Mouse (Mus musculus): ENCODE results near the gene Fkbp7. TPM values are rescaled to one million over a fixed set of nuclear protein-coding genes. Genes with fewer than 3 reads are reported as not detected.
A peak's percentile ranks its signal among the peaks of the same experiment; 100 is the strongest.

Gene Fkbp7
- polyA plus RNA-seq (2016; fragmentation: Nextera tagmentation; extraction: Ambion mirVana) = 14.3 and 19.2 TPM in 2 replicates

DNA sequence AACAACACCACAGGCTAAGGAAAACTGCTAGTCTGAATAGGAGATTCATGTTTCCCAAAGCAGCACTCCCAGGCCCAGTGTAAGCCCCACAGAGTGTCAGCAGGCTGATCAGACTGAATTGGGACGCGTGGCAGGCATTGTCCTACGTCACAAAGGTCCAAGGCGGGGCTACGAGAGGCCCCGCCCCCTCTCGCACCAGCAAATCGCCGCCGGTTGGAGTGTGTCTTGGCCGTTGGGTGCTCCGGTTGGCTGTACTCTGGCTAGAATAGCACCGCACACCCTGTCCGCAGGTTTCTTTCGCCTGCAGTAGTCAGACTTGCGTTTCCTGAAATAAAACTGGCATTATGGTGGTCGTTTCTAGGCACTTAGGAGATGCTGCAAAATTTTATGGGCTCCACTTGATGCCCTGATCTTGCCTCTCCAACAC is at the start of gene Fkbp7:
Gene Fkbp7, minus strand, starts transcription at position 151 of the 427 bp plus-strand sequence.
- H3K27me3 ChIP-seq (ENCODE audit: insufficient read depth, poor library complexity, severe bottlenecking) = no peaks in the 10 kb centered on the region
- under 1% methylated on average over 17 of the region's 17 CpGs for WGBS
- peak within 1 kb of the TSS; percentile 48 for H3K4me3 ChIP-seq
- peaks cover 46% of the 10 kb centered on the region for H3K4me1 ChIP-seq (replicated peaks)
- peak; percentile 95 for DNase-seq (ENCODE audit: low spot score)
- H3K27ac ChIP-seq = peak within 1 kb of the TSS; percentile 87
- H3K9me3 ChIP-seq = no peaks in the 10 kb centered on the region
- H3K36me3 ChIP-seq = 0 out of 2 replicates have a peak, but pooled peaks cover 3% of the 10 kb centered on the region

- no peak for DNase-seq (ENCODE audit: low spot score)
- Histone ChIP-seq H3K4me3 (no peak overlapping the region), H3K4me1 (replicated peaks) (no peaks in the 10 kb centered on the region), H3K36me3 (peaks cover 5% of the 10 kb centered on the region; the same call in 1 of the 2 replicates), H3K27ac (no peak overlapping the region), H3K27me3 (ENCODE audit: insufficient read depth, poor library complexity, severe bottlenecking) (no peaks in the 10 kb centered on the region), H3K9me3 (peaks cover 18% of the 10 kb centered on the region)
- WGBS = 95% methylated on average over 14 of the region's 14 CpGs
Measured at GRCm38 (mm10) chr2:76719650-76720049, 46.7 kb upstream of the Fkbp7 start.

DNA sequence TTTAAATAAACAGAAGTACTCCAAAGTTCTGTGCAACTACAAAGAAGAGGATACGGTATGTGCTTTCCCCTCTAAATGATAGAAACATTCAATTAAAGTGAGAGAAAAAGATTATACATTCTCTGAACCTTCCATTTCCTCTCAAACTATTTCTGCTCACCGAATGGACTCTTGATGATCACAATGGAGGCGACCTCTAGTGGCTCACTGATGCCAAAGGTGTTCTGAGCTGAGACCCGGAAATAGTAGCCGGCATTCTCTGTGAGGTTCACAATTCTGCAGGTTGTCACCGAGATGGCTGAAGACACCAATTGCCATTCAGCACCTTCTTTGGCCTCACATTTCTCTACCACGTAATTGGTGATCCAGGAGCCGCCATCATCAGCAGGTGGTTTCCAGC is 42.1 kb upstream of the Fkbp7 start:
- Histone ChIP-seq H3K36me3 (peaks cover 17% of the 10 kb centered on the region), H3K27ac (no peak overlapping the region), H3K9me3 (peaks cover 33% of the 10 kb centered on the region), H3K4me3 (no peak overlapping the region), H3K27me3 (ENCODE audit: insufficient read depth, poor library complexity, severe bottlenecking) (no peaks in the 10 kb centered on the region), H3K4me1 (replicated peaks) (no peaks in the 10 kb centered on the region)
- 72% methylated on average over 8 of the region's 8 CpGs for WGBS
- DNase-seq (ENCODE audit: low spot score) = no peak

DNA sequence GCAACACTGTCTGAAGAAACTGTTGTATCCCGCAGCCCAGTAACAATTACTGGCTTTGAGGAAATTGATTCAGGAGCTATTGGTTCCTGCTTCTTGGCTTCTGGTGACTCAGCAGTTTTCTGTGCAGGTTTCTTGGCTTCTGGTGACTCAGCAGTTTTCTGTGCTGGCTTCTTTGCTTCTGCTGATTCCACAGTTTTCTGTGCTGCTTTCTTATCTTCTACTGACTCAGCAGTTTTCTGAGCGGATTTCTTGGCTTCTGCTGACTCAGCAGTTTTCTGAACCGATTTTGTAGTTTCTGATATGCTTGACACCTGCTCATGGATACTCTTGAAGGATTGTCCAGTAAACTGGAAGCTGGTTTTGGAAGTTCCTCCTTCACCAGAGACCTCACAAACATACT is 35.6 kb upstream of the Fkbp7 start:
- H3K4me3 ChIP-seq = no peak overlapping the region
- H3K27ac ChIP-seq = no peak overlapping the region
- DNase-seq (ENCODE audit: low spot score) = no peak
- no peaks in the 10 kb centered on the region for H3K4me1 ChIP-seq (replicated peaks)
- H3K27me3 ChIP-seq (ENCODE audit: insufficient read depth, poor library complexity, severe bottlenecking) = no peaks in the 10 kb centered on the region
- H3K36me3 ChIP-seq = peaks cover 25% of the 10 kb centered on the region
- 94% methylated on average over 3 of the region's 3 CpGs for WGBS
- H3K9me3 ChIP-seq = peaks cover 34% of the 10 kb centered on the region

DNA sequence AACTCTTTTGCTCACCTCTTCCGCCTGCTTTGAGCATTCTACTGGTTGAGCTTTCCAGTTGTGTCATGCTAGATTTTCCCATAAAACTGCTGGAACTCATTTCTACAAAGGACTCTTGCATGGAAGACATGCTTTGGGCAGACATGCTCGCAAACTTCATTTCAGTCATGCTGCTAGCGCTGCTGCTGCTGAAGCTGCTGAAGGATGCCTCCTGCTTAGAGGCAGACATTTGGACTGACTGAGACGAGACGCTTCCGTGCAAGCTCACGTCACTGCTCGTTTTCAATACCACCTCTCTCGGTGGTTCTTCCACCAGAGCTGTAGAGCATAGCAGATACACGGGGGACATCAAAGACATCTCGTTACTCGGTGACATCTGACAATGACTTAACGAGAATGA is 32.7 kb upstream of the Fkbp7 start:
- DNase-seq (ENCODE audit: low spot score) = no peak
- Histone ChIP-seq H3K4me3 (no peak overlapping the region), H3K27me3 (ENCODE audit: insufficient read depth, poor library complexity, severe bottlenecking) (no peaks in the 10 kb centered on the region), H3K36me3 (peaks cover 18% of the 10 kb centered on the region), H3K9me3 (peaks cover 18% of the 10 kb centered on the region), H3K27ac (no peak overlapping the region), H3K4me1 (replicated peaks) (no peaks in the 10 kb centered on the region)
- 90% methylated on average over 13 of the region's 13 CpGs for WGBS

- H3K4me3 ChIP-seq = no peak overlapping the region
- no peaks in the 10 kb centered on the region for H3K9me3 ChIP-seq
- no peak for DNase-seq (ENCODE audit: low spot score)
- H3K27ac ChIP-seq = no peak overlapping the region
- H3K36me3 ChIP-seq = peaks cover 12% of the 10 kb centered on the region; the same call in 1 of the 2 replicates
- WGBS = 80% methylated on average over 5 of the region's 5 CpGs
- H3K4me1 ChIP-seq (replicated peaks) = 0 out of 2 replicates have a peak, but pooled peaks cover 4% of the 10 kb centered on the region
- no peaks in the 10 kb centered on the region for H3K27me3 ChIP-seq (ENCODE audit: insufficient read depth, poor library complexity, severe bottlenecking)
Measured at GRCm38 (mm10) chr2:76702751-76703150, 29.8 kb upstream of the Fkbp7 start.

DNA sequence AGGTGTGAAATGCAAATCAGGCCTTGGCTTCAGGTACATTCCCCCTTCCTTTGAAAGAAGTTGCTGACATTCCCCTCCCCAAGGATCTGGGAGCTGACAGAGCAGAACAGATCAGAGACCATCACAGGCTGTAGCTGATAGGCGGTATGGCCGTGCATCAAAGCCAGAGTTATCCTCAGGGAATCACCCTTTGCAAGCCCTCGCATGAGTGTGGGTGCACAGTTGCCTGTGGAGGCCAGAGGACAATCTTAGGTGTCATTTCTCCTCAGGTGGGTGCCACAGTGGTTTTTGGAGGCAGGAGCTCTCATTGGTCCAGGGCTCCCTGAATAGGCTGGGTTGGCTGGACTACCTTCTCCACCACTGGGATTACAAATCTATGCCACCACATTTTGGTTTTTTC is 29.3 kb upstream of the Fkbp7 start:
- WGBS = 93% methylated on average over 3 of the region's 3 CpGs

DNA sequence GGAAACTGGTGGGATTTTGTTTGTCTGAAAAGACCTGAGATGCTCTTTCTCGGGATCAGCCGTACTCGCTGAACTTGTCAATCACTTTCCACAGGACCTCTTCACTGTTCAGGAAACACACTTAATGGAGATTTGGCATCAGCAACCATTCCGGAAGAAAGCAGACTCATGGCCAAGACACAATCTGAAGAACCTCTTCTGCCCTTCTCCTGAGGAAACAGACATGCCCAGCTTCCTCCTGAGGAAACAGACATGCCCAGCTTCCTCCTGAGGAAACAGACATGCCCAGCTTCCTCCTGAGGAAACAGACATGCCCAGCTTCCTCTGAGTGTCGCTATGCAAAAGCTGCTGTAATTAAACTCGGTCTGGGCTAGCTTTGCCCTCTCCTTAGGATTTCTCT is 22.4 kb upstream of the Fkbp7 start:
- 87% methylated on average over 6 of the region's 6 CpGs for WGBS
- DNase-seq (ENCODE audit: low spot score) = no peak
- Histone ChIP-seq H3K27ac (no peak overlapping the region), H3K4me3 (no peak overlapping the region), H3K27me3 (ENCODE audit: insufficient read depth, poor library complexity, severe bottlenecking) (no peaks in the 10 kb centered on the region), H3K4me1 (replicated peaks) (0 out of 2 replicates have a peak, but pooled peaks cover 4% of the 10 kb centered on the region), H3K9me3 (no peaks in the 10 kb centered on the region), H3K36me3 (peaks cover 81% of the 10 kb centered on the region)

More for the DNA sequence above, 29.3 kb upstream of the Fkbp7 start:
- no peak for DNase-seq (ENCODE audit: low spot score)
- Histone ChIP-seq H3K36me3 (peaks cover 18% of the 10 kb centered on the region; the same call in 1 of the 2 replicates), H3K4me1 (replicated peaks) (0 out of 2 replicates have a peak, but pooled peaks cover 4% of the 10 kb centered on the region), H3K27ac (no peak overlapping the region), H3K27me3 (ENCODE audit: insufficient read depth, poor library complexity, severe bottlenecking) (no peaks in the 10 kb centered on the region), H3K4me3 (no peak overlapping the region), H3K9me3 (no peaks in the 10 kb centered on the region)

DNA sequence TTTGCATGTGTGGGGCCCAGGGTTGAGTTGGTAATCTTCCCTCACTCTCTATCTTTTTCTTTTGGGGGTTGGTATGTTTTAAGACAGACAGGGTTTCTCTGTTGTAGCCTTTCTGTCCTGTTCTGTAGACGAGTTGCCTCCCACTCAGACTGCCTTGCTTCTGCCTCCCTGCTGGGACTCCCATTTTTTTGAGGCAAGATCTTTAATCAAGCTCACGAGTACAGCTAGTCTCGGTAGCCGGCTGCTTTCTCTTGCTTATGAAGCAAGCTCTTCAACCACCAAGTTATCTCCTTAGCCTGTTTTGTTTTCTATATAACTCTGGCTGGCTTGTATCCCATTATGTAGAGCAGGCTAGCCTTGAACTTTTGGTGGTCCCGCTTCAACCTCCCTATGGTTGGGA is 20.8 kb upstream of the Fkbp7 start:
- Histone ChIP-seq H3K27me3 (ENCODE audit: insufficient read depth, poor library complexity, severe bottlenecking) (no peaks in the 10 kb centered on the region), H3K4me1 (replicated peaks) (no peaks in the 10 kb centered on the region), H3K36me3 (peaks cover 90% of the 10 kb centered on the region), H3K9me3 (no peaks in the 10 kb centered on the region), H3K27ac (no peak overlapping the region), H3K4me3 (no peak overlapping the region)
- no peak for DNase-seq (ENCODE audit: low spot score)
- WGBS = 81% methylated on average over 5 of the region's 5 CpGs

- DNase-seq (ENCODE audit: low spot score) = no peak
- Histone ChIP-seq H3K4me1 (replicated peaks) (0 out of 2 replicates have a peak, but pooled peaks cover 3% of the 10 kb centered on the region), H3K9me3 (no peaks in the 10 kb centered on the region), H3K27me3 (ENCODE audit: insufficient read depth, poor library complexity, severe bottlenecking) (no peaks in the 10 kb centered on the region), H3K4me3 (no peak overlapping the region), H3K36me3 (peaks cover 92% of the 10 kb centered on the region), H3K27ac (no peak overlapping the region)
- 92% methylated on average over 12 of the region's 12 CpGs for WGBS
Measured at GRCm38 (mm10) chr2:76690436-76691204, 17.7 kb upstream of the Fkbp7 start.

GRCm38 (mm10) chr2:76688162-76688561 is 15.2 kb upstream of the Fkbp7 start:
- Histone ChIP-seq H3K9me3 (no peaks in the 10 kb centered on the region), H3K36me3 (peaks cover 91% of the 10 kb centered on the region), H3K4me3 (no peak overlapping the region), H3K27me3 (ENCODE audit: insufficient read depth, poor library complexity, severe bottlenecking) (no peaks in the 10 kb centered on the region), H3K27ac (no peak overlapping the region), H3K4me1 (replicated peaks) (0 out of 2 replicates have a peak, but pooled peaks cover 3% of the 10 kb centered on the region)
- WGBS = 78% methylated on average over 7 of the region's 7 CpGs
- DNase-seq (ENCODE audit: low spot score) = no peak

DNA sequence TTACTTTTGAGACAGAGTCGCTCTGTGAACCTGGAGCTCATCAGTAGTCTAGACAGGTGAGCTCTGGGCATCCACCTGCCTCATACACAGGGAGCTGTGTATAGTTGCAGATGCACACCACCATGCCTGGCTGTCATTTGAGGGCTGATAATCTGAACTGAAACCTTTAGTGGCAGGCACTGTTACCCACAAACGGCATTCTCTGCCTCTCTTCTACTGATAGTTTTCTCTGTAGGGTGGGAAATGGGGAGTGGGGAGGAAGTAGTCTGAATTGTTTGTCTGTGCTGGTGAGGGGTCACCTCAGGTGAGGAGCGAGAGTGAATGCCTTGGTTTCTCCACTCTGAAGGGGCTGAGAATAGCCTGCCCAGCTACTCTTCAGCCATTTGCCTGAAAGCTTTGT is 14.7 kb upstream of the Fkbp7 start:
- H3K36me3 ChIP-seq = peaks cover 91% of the 10 kb centered on the region
- 0 out of 2 replicates have a peak, but pooled peaks cover 3% of the 10 kb centered on the region for H3K4me1 ChIP-seq (replicated peaks)
- WGBS = 85% methylated on average over 3 of the region's 3 CpGs

GRCm38 (mm10) chr2:76686986-76687385 is 14.1 kb upstream of the Fkbp7 start:
- H3K4me1 ChIP-seq (replicated peaks) = 0 out of 2 replicates have a peak, but pooled peaks cover 3% of the 10 kb centered on the region
- no peak overlapping the region for H3K4me3 ChIP-seq
- H3K36me3 ChIP-seq = peaks cover 91% of the 10 kb centered on the region
- no peak for DNase-seq (ENCODE audit: low spot score)
- WGBS = 96% methylated on average over 3 of the region's 3 CpGs
- H3K27ac ChIP-seq = no peak overlapping the region
- H3K9me3 ChIP-seq = no peaks in the 10 kb centered on the region
- no peaks in the 10 kb centered on the region for H3K27me3 ChIP-seq (ENCODE audit: insufficient read depth, poor library complexity, severe bottlenecking)

More for the DNA sequence above, 14.7 kb upstream of the Fkbp7 start:
- Histone ChIP-seq H3K27ac (no peak overlapping the region), H3K27me3 (ENCODE audit: insufficient read depth, poor library complexity, severe bottlenecking) (no peaks in the 10 kb centered on the region), H3K9me3 (no peaks in the 10 kb centered on the region), H3K4me3 (no peak overlapping the region)
- no peak for DNase-seq (ENCODE audit: low spot score)

All from hindbrain, embryonic 10.5 days (tissue).